Mouse (Mus musculus) heart, embryonic 11.5 days (tissue): ENCODE results near the gene Inpp4b. TPM values are rescaled to one million over a fixed set of nuclear protein-coding genes. Genes with fewer than 3 reads are reported as not detected.
"Not testable (repeated sequence)": the region's sequence is repeated elsewhere in the genome, so short reads cannot be mapped to it uniquely, and the experiment has no call there.

ENCODE experiments used
- ATAC-seq: fragments of 200-750 bp; cut with Nextera tagmentation; replicated peaks from 2 replicates; pipeline ENCODE4 v1.8.0; 2017; ENCODE audit warnings: moderate library complexity; ENCODE audit not compliant: insufficient number of reproducible peaks, low FRiP score, low TSS enrichment
- H3K27ac ChIP-seq: fragments of 300-500 bp; sonication (generic); 2 replicates; pipeline ENCODE4 v1.5.1; 2014; ENCODE audit warnings: mild to moderate bottlenecking, low read depth, low read length
- H3K27me3 ChIP-seq: fragments of 300-500 bp; sonication (generic); 2 replicates; pipeline ENCODE4 v1.6.1; 2014; ENCODE audit warnings: mild to moderate bottlenecking, low read length, mixed read lengths; ENCODE audit not compliant: control insufficient read depth, insufficient read depth
- H3K36me3 ChIP-seq: fragments of 300-500 bp; sonication (generic); 2 replicates; pipeline ENCODE4 v1.6.1; 2014; ENCODE audit warnings: mild to moderate bottlenecking, low read length, moderate library complexity, mixed read lengths; ENCODE audit not compliant: control insufficient read depth, insufficient read depth
- H3K4me1 ChIP-seq: fragments of 300-500 bp; sonication (generic); 2 replicates; pipeline ENCODE4 v1.6.1; 2014; ENCODE audit warnings: low read length; ENCODE audit not compliant: control insufficient read depth, insufficient read depth
- H3K4me2 ChIP-seq: fragments of 300-500 bp; sonication (generic); 2 replicates; pipeline ENCODE4 v1.6.1; 2014; ENCODE audit warnings: mild to moderate bottlenecking, moderate library complexity
- H3K4me3 ChIP-seq: fragments of 300-500 bp; sonication (generic); 2 replicates; pipeline ENCODE4 v1.5.1; 2014; ENCODE audit warnings: low read depth, low read length
- H3K9ac ChIP-seq: fragments of 300-500 bp; sonication (generic); 2 replicates; pipeline ENCODE4 v1.6.1; 2014; ENCODE audit warnings: mild to moderate bottlenecking, low read depth, low read length, moderate library complexity
- H3K9me3 ChIP-seq: fragments of 300-500 bp; sonication (generic); replicated peaks from 2 replicates; pipeline ENCODE4 v1.6.1; 2016; ENCODE audit warnings: low read length; ENCODE audit not compliant: control insufficient read depth
- WGBS: fragments of 180-500 bp; shearing (Covaris S2); extraction: QIAGEN DNeasy Blood & Tissue Kit; methylation state at CpG from one replicate; pipeline ENCODE4 v1.1.7; 2014; ENCODE audit not compliant: insufficient replicate concordance; 5-methylcytosine and 5-hydroxymethylcytosine counted together
- polyA plus RNA-seq: library from polyadenylated mRNA; unstranded; fragments of >200 nt; fragmentation: Nextera tagmentation; extraction: Ambion mirVana; gene quantifications from 2 replicates; pipeline ENCODE4 v1.2.1, GENCODE M21; 2014

The Inpp4b gene
- polyA plus RNA-seq, 1 experiment from 2014 or later: 8.0 TPM

DNA sequence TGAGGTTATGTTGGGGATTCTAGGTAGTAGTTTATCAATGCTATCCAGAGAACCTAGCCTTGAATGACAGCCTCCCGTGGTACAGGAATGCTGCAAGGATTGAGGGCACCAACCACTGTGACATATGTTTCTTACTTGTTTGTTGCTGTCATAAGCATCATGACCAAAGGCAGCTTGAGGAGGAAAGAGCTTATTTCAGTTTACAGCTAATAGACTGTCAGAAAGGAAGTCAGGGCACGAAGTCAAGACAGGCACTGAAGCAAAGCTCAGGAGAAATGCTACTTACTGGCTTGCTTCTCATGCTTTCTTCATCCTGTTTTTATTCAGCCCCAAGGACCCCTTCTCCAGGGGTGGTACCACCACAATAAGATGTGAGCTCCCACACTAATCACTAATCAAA, 446.1 kb downstream of the Inpp4b start:
- no peak overlapping the region for H3K9ac ChIP-seq
- ATAC-seq: no peak
- 80% methylated on average over 2 of the region's 2 CpGs for WGBS
- H3K36me3 ChIP-seq: no peaks in the 10 kb centered on the region
- no peaks in the 10 kb centered on the region for H3K4me1 ChIP-seq
- H3K27me3 ChIP-seq: no peaks in the 10 kb centered on the region
- no peak overlapping the region for H3K4me2 ChIP-seq
- H3K27ac ChIP-seq: no peak overlapping the region
- no peak overlapping the region for H3K4me3 ChIP-seq
- H3K9me3 ChIP-seq: no peaks in the 10 kb centered on the region

DNA sequence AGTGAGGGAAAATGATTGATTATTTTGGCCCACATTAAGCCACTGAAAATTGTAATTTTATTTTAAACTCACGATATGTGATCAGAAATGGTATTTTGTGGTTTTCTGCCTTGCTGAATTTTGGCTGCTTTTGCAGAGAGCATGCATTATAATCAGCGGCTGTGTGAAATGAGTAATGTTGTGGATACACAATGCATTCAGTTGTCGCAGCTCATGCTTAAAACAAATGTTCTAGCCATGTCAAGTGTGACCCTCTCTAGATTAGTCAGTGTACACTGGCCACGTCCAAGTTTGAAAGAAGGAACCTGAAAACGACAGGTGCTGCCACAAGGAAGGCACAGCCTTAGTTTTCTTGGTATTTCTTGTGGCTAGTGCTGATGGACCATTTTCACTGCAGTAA, 450.3 kb downstream of the Inpp4b start:
- Histone ChIP-seq H3K27me3 (no peaks in the 10 kb centered on the region), H3K9me3 (no peaks in the 10 kb centered on the region), H3K4me1 (no peaks in the 10 kb centered on the region), H3K4me3 (no peak overlapping the region), H3K9ac (no peak overlapping the region), H3K36me3 (no peaks in the 10 kb centered on the region), H3K4me2 (no peak overlapping the region), H3K27ac (no peak overlapping the region)
- WGBS: 76% methylated on average over 5 of the region's 5 CpGs
- no peak for ATAC-seq

DNA sequence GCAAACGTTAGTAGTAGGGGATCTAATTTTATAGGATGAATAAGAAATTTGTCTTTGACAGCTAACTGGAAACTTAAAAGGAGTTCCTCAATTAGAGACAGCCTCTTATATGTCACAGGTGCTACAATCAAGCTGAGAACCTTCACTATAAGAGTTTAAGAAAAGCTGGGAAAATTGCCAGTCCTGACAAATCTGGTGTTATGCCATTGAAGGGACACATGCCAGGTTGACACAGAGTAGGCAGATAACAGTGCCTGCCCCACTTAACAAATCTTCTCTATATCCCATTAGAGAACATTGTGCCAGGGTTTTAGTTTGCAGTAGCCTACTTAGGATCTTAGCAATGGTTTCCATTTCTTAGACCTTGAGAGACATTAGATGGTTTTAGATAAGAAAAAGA, 456.1 kb downstream of the Inpp4b start:
- H3K4me1 ChIP-seq: no peaks in the 10 kb centered on the region
- no peaks in the 10 kb centered on the region for H3K9me3 ChIP-seq
- H3K36me3 ChIP-seq: no peaks in the 10 kb centered on the region
- H3K27ac ChIP-seq: no peak overlapping the region
- no peaks in the 10 kb centered on the region for H3K27me3 ChIP-seq
- H3K4me2 ChIP-seq: no peak overlapping the region
- no peak overlapping the region for H3K4me3 ChIP-seq
- no peak overlapping the region for H3K9ac ChIP-seq
- no peak for ATAC-seq
- 73% methylated on average over 1 of the region's 1 CpGs for WGBS

- Histone ChIP-seq H3K27me3 (no peaks in the 10 kb centered on the region), H3K4me3 (no peak overlapping the region), H3K36me3 (no peaks in the 10 kb centered on the region), H3K27ac (no peak overlapping the region), H3K9me3 (no peaks in the 10 kb centered on the region), H3K4me1 (no peaks in the 10 kb centered on the region), H3K4me2 (no peak overlapping the region), H3K9ac (no peak overlapping the region)
- ATAC-seq: no peak
Measured at GRCm38 (mm10) chr8:81800792-81801191, 458.4 kb downstream of the Inpp4b start.

GRCm38 (mm10) chr8:81806797-81807196, 464.4 kb downstream of the Inpp4b start:
- Histone ChIP-seq H3K4me1 (no peaks in the 10 kb centered on the region; the same call in 1 of the 2 replicates), H3K27me3 (no peaks in the 10 kb centered on the region), H3K9me3 (no peaks in the 10 kb centered on the region), H3K27ac (no peak overlapping the region), H3K36me3 (no peaks in the 10 kb centered on the region), H3K9ac (no peak overlapping the region), H3K4me2 (no peak overlapping the region), H3K4me3 (no peak overlapping the region)
- peak; percentile 57; the same call in 1 of the 2 replicates for ATAC-seq

- Histone ChIP-seq H3K4me2 (no peak overlapping the region), H3K9ac (no peak overlapping the region), H3K4me1 (no peaks in the 10 kb centered on the region; the same call in 1 of the 2 replicates), H3K27ac (no peak overlapping the region), H3K4me3 (no peak overlapping the region), H3K27me3 (no peaks in the 10 kb centered on the region), H3K36me3 (no peaks in the 10 kb centered on the region), H3K9me3 (no peaks in the 10 kb centered on the region)
- no peak for ATAC-seq
- WGBS: 39% methylated on average over 6 of the region's 6 CpGs
Measured at GRCm38 (mm10) chr8:81807578-81807977, 465.2 kb downstream of the Inpp4b start.

GRCm38 (mm10) chr8:81808406-81808805, 466.1 kb downstream of the Inpp4b start:
- no peak overlapping the region for H3K9ac ChIP-seq
- no peaks in the 10 kb centered on the region for H3K27me3 ChIP-seq
- H3K4me2 ChIP-seq: no peak overlapping the region
- H3K36me3 ChIP-seq: no peaks in the 10 kb centered on the region
- H3K9me3 ChIP-seq: no peaks in the 10 kb centered on the region
- ATAC-seq: no peak
- no peaks in the 10 kb centered on the region; the same call in 1 of the 2 replicates for H3K4me1 ChIP-seq
- 56% methylated on average over 1 of the region's 1 CpGs for WGBS
- H3K27ac ChIP-seq: no peak overlapping the region
- no peak overlapping the region for H3K4me3 ChIP-seq

DNA sequence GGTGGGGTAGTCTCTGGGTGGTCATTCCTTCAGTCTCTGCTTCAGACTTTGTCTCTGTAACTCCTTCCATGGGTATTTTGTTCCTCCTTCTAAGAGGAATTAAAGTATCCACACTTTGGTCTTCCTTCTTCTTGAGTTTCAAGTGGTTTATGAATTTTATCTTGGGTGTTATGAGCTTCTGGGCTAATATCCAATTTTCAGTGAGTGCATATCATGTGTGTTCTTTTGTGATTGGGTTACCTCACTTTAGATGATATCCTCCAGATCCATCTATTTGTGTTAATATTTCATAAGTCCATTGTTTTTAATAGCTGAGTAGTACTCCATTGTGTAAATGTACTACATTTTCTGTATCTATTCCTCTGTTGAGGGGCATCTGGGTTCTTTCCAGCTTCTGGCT, 467.1 kb downstream of the Inpp4b start:
- H3K9me3 ChIP-seq, H3K4me2 ChIP-seq, H3K36me3 ChIP-seq, H3K4me1 ChIP-seq, H3K4me3 ChIP-seq, ATAC-seq, H3K27me3 ChIP-seq, H3K9ac ChIP-seq, H3K27ac ChIP-seq: not testable (repeated sequence)

DNA sequence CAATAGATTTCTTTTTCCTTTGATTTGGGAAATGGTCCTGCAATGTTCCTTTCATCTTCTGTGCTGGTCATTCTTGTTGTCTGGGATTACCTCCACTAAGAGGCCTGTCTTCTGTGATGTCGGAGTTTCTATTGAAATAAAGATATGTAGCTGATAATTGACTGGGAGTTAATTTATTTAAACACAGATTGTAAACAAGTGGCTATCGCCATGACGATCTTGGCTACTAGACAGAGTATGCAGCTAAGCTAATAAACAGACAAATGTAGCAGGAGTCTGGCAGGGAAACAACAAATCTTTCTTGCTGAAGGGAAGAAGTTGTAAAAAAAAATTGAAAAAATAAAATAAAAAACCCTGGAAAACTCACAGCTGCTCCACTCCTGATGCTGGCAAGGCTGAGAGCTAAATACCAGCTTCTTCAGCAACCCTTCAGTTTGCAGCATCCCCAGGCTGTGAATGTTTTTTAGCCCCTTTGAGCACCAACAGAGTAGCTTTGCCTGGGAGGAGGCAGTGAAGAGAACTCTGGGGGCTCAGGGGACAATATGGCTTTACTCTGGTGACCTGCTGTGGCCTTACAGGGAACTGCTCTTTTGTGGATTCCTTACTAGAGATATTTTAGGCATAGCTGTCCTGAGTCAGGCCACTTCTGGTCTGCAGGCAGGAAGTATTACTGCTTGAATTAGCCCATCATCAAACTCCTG, 469.8 kb downstream of the Inpp4b start:
- Histone ChIP-seq H3K9ac (no peak overlapping the region), H3K4me1 (no peaks in the 10 kb centered on the region; the same call in 1 of the 2 replicates), H3K4me3 (no peak overlapping the region), H3K36me3 (no peaks in the 10 kb centered on the region), H3K4me2 (no peak overlapping the region), H3K9me3 (no peaks in the 10 kb centered on the region), H3K27me3 (no peaks in the 10 kb centered on the region), H3K27ac (no peak overlapping the region)
- 28% methylated on average over 3 of the region's 3 CpGs for WGBS
- no peak; the same call in 1 of the 2 replicates for ATAC-seq
